Mouse (Mus musculus) megakaryocyte, embryonic 14.5 days (primary cell): Measurements from ENCODE around the gene Pde4d.

Experiments used
- FLI1 ChIP-seq: IDR thresholded peaks from 2 replicates; pipeline ENCODE4 v1.6.1; 2012; ENCODE audit warnings: low read length, inconsistent platforms, mixed read lengths
- GATA1 ChIP-seq: IDR thresholded peaks from 3 replicates; pipeline ENCODE4 v1.6.1; 2012; ENCODE audit warnings: mixed read lengths, low read length, inconsistent platforms, borderline replicate concordance

DNA sequence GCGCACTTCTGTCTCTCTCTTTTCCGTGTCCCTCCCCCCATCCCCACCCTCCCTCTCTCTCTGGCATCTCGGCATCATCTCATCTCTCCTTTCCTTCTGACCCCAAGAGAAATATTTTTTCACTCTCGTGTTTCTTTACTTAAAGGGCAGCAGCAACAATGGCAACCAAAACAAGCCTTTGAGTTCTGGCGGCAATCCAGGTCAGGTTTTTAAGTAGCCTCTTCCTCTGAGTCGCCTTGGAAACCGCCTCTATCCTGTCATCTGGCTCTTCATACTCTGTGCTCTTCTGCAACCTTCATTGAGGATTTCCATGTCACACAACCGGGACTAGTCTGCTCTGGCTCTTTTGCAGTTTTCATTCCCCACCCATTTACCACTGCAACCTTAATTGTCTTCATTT lies 1430.6 kb downstream of the Pde4d start:
- no peak for TF ChIP-seq GATA1
- no peak for TF ChIP-seq FLI1
